Mouse (Mus musculus) hindbrain, embryonic 12.5 days (tissue): Measurements from ENCODE around the gene Raver2. TPM values are rescaled to one million over a fixed set of nuclear protein-coding genes. Genes with fewer than 3 reads are reported as not detected.

ENCODE experiments used
- polyA plus RNA-seq: library from polyadenylated mRNA; unstranded; fragments of >200 nt; fragmentation: Nextera tagmentation; extraction: Ambion mirVana; gene quantifications from 2 replicates; pipeline ENCODE4 v1.2.1, GENCODE M21; 2016

The Raver2 gene
- polyA plus RNA-seq, 1 experiment from 2014 or later, result 13.1 TPM

Other genes with a start within 250 kb of the Raver2 start
- gene Gm10577, start 48.3 kb upstream of the Raver2 start, polyA plus RNA-seq, result not detected in 2 replicates
- gene Jak1, start 196.3 kb downstream of the Raver2 start, polyA plus RNA-seq, result 61.7 and 66.1 TPM in 2 replicates